Mouse (Mus musculus) ES-E14 (cell line): ENCODE measurements around the gene Syce1. TPM values are rescaled to one million over a fixed set of nuclear protein-coding genes. Genes with fewer than 3 reads are reported as not detected.

Experiments
- DNase-seq: peaks from one replicate; pipeline ENCODE4 v3.0.0-alpha.2; 2013; ENCODE audit warnings: low read depth, low spot score
- H3K27ac ChIP-seq: 2 replicates; pipeline ENCODE4 v1.5.1; 2012; ENCODE audit warnings: low read depth, mild to moderate bottlenecking, low read length, moderate library complexity, mixed read lengths; ENCODE audit not compliant: poor library complexity, insufficient read depth, severe bottlenecking
- H3K36me3 ChIP-seq: 2 replicates; pipeline ENCODE4 v1.6.1; 2012; ENCODE audit warnings: mild to moderate bottlenecking, low read length, moderate library complexity, mixed read lengths; ENCODE audit not compliant: control insufficient read depth, poor library complexity, insufficient read depth, severe bottlenecking
- H3K4me1 ChIP-seq, 2 experiments: fragments of 150-350 bp in 1 of 2; sonication (generic) in 1 of 2; 2 replicates each; pipeline ENCODE4 v1.6.1; 2012; ENCODE audit warnings: low read length in 2 of 2, mild to moderate bottlenecking in 1 of 2, mixed read lengths in 1 of 2; ENCODE audit not compliant: control insufficient read depth in 2 of 2, insufficient read depth in 2 of 2, poor library complexity in 1 of 2
- H3K4me3 ChIP-seq, 2 experiments: fragments of 150-350 bp in 1 of 2; sonication (generic) in 1 of 2; 2 replicates each; pipeline ENCODE4 v1.5.1; 2012; ENCODE audit warnings: low read length in 2 of 2, low read depth in 1 of 2, mild to moderate bottlenecking in 1 of 2, mixed read lengths in 1 of 2; ENCODE audit not compliant: insufficient read depth in 1 of 2, poor library complexity in 1 of 2, severe bottlenecking in 1 of 2
- H3K9ac ChIP-seq: 2 replicates; pipeline ENCODE4 v1.6.1; 2012; ENCODE audit warnings: low read depth, mild to moderate bottlenecking, low read length, mixed read lengths; ENCODE audit not compliant: poor library complexity, insufficient read depth, severe bottlenecking
- H3K9me3 ChIP-seq: fragments of 150-350 bp; sonication (generic); 2 replicates; pipeline ENCODE4 v1.6.1; 2012; ENCODE audit warnings: low read depth, mild to moderate bottlenecking, low read length; ENCODE audit not compliant: control insufficient read depth, insufficient read depth
- CHD2 ChIP-seq: IDR thresholded peaks from 2 replicates; pipeline ENCODE4 v1.6.1; 2014; ENCODE audit warnings: mild to moderate bottlenecking, low read depth, low read length, inconsistent platforms
- HCFC1 ChIP-seq: IDR thresholded peaks from 2 replicates; pipeline ENCODE4 v1.6.1; 2012; ENCODE audit warnings: low read length, inconsistent platforms, borderline replicate concordance; ENCODE audit not compliant: insufficient read depth
- MAFK ChIP-seq: IDR thresholded peaks from 2 replicates; pipeline ENCODE4 v1.6.1; 2014; ENCODE audit warnings: mild to moderate bottlenecking, low read depth, low read length, inconsistent platforms; ENCODE audit not compliant: insufficient read depth
- ZC3H11A ChIP-seq: IDR thresholded peaks from 2 replicates; pipeline ENCODE4 v1.6.1; 2012; ENCODE audit warnings: low read depth, mild to moderate bottlenecking, inconsistent platforms, low read length, borderline replicate concordance
- ZNF384 ChIP-seq: IDR thresholded peaks from 2 replicates; pipeline ENCODE4 v1.6.1; 2012; ENCODE audit warnings: low read depth, low read length, inconsistent platforms
- in situ Hi-C, 2 experiments: fragments of 600-800 bp; cut with MboI; formaldehyde crosslinking; loops; one replicate each; pipeline ENCODE4 v1.15.1; 2025; ENCODE audit warnings: low sequenced_read_pairs in 2 of 2, inconsistent platforms in 1 of 2; ENCODE audit not compliant: unreplicated experiment in 2 of 2
- total RNA-seq: library from RNA; depleted of rRNA; stranded (reverse); fragments of 300-350 nt; gene quantifications from 2 replicates; pipeline ENCODE4 v1.2.3, GENCODE M21; 2012

The Syce1 gene
- total RNA-seq, 1 experiment = 21.6 TPM

DNA sequence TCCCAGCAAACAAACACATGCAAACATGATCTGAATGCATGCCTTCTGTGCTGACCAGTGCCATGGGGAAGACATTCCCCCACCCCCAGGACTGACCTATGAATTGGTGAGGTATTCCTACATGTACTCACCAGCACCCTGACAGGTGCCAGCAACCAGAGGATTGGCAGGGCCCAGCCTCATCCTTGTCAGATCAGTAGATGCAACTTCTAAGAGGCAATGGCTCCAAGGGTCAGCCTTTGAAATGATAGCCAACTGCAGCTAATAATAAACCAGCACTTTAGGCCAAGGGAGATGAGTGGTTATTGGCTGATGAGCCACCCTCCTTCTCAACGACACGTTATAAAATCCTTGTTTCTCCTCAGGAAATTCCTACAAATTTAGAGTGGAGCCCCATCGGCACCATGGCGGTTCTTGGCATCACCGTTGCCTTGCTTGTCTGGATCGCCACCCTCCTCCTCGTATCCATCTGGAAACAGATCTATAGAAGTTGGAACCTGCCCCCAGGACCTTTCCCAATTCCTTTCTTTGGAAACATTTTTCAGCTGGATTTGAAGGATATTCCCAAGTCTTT, 24.1 kb downstream of the Syce1 start, which contains the start of gene Cyp2e1:
Cyp2e1 (plus strand) TSS at position 293 of the 574 bp plus-strand sequence.
- Histone ChIP-seq H3K9me3 (no peaks in the 10 kb centered on the region), H3K27ac (no peak within 1 kb of the TSS), H3K4me3 (no peak within 1 kb of the TSS), H3K36me3 (no peaks in the 10 kb centered on the region), H3K4me1 (no peaks in the 10 kb centered on the region), H3K9ac (no peak within 1 kb of the TSS)
- TF ChIP-seq MAFK (no peak), HCFC1 (no peak), ZC3H11A (no peak), CHD2 (no peak), ZNF384 (no peak)
- no peak for DNase-seq
- in situ Hi-C loops = no loop called here

DNA sequence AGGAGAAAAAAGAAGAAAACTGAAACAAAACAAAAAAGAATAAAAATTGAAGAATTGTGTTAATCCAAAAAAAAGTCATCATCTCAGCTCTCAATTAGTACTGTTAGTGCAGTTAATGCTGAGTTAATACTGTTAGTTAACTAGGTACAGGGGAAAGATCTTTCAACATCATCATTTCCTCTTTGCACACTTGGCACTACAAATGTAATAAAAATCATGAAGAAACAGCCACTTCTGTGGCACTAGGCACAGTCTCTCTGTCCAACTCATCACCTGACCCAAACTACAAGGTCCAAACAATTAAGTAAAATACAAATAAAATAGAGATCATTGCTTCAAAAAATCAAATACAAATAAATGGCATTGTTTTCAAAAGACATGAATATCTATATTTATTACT, 27.0 kb downstream of the Syce1 start:
- in situ Hi-C loops = no loop called here
- Histone ChIP-seq H3K4me3 (no peak overlapping the region), H3K36me3 (no peaks in the 10 kb centered on the region), H3K27ac (no peak overlapping the region), H3K9ac (no peak overlapping the region), H3K4me1 (no peaks in the 10 kb centered on the region), H3K9me3 (no peaks in the 10 kb centered on the region)
- no peak for DNase-seq
- TF ChIP-seq MAFK (no peak), ZNF384 (no peak), HCFC1 (no peak), CHD2 (no peak), ZC3H11A (no peak)

GRCm38 (mm10) chr7:140756151-140756854, 31.3 kb downstream of the Syce1 start:
- Histone ChIP-seq H3K4me1 (no peaks in the 10 kb centered on the region), H3K9me3 (no peaks in the 10 kb centered on the region), H3K36me3 (no peaks in the 10 kb centered on the region), H3K27ac (no peak overlapping the region), H3K4me3 (no peak overlapping the region), H3K9ac (no peak overlapping the region)
- no peak for TF ChIP-seq HCFC1
- TF ChIP-seq MAFK = no peak
- no peak for TF ChIP-seq ZC3H11A
- TF ChIP-seq ZNF384 = no peak
- no peak for TF ChIP-seq CHD2
- no peak for DNase-seq
- in situ Hi-C loops = no loop called here

DNA sequence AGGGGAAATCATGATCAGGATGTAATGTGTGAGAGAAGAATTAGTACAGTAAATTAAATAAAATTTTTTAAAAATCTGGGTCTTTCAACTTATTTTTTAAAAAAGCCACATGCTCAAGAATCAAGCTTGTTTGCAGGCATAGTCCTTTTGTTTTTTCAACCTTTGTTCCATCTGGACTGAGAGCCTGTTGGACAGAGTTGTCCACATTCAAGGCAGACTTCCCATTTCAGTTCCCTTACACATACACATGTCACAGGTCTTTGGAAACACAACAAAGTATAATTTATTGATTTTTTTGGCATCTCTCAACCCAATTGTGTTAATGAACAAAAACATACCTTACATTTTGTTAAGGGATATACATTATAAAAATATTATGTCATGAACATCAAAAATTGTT, 33.1 kb downstream of the Syce1 start:
- Histone ChIP-seq H3K36me3 (no peaks in the 10 kb centered on the region), H3K9ac (no peak overlapping the region), H3K4me3 (no peak overlapping the region), H3K4me1 (no peaks in the 10 kb centered on the region), H3K9me3 (no peaks in the 10 kb centered on the region), H3K27ac (no peak overlapping the region)
- no peak for DNase-seq
- in situ Hi-C loops = no loop called here
- TF ChIP-seq ZC3H11A = no peak
- TF ChIP-seq CHD2 = no peak

DNA sequence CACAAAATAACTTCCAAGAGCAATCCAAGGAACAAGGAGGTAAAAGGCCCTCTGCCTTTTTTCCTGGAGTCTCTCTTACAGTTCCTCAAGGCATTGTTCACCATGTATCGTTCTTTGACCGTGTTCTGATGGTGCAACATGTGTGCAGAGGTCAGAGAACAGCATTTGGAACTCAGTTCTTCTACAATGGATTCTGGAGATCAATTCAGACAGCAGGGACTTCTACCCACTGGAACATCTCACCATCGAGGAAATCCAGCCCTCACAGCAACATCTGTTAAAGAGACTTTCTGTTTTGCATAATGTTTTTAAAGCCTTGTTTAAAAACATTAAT, 38.9 kb downstream of the Syce1 start:
- Histone ChIP-seq H3K9me3 (no peaks in the 10 kb centered on the region), H3K4me3 (no peak overlapping the region), H3K4me1 (no peaks in the 10 kb centered on the region), H3K27ac (no peak overlapping the region), H3K9ac (no peak overlapping the region), H3K36me3 (no peaks in the 10 kb centered on the region)
- in situ Hi-C loops = no loop called here
- no peak for TF ChIP-seq ZNF384
- no peak for TF ChIP-seq ZC3H11A
- no peak for TF ChIP-seq MAFK
- TF ChIP-seq HCFC1 = no peak
- no peak for TF ChIP-seq CHD2
- no peak for DNase-seq
